Mouse (Mus musculus) gastrocnemius, postnatal 36 days (tissue): ENCODE results near the gene Rundc3b. TPM values are rescaled to one million over a fixed set of nuclear protein-coding genes. Genes with fewer than 3 reads are reported as not detected.
A peak's percentile ranks its signal among the peaks of the same experiment; 100 is the strongest.

ENCODE experiments used
- DNase-seq, 2 experiments: peaks; one replicate each; pipeline ENCODE4 v3.0.0; 2022
- intact Hi-C: fragments of 180-260 bp; cut with DNase I; formaldehyde crosslinking; loops from one replicate; pipeline ENCODE4 v1.15.1; 2025
- long read RNA-seq, 2 experiments: library from polyadenylated mRNA; stranded (forward); transcript quantifications; one replicate each; pipeline ENCODE4 v2.0.0; 2021
- total RNA-seq, 2 experiments: library from RNA; stranded (reverse); gene quantifications; 2 replicates each; pipeline ENCODE4 v1.2.3; 2021

The Rundc3b gene
- total RNA-seq: under 1 TPM; 0.10 to 0.23 TPM
- long read RNA-seq, experiment 1, partial matches to known transcripts: 0 of 8 reads
- long read RNA-seq, experiment 1, other reads (novel, unspliced or antisense): 8 of 8 reads
- long read RNA-seq, experiment 2, partial matches to known transcripts: 0 of 7 reads
- long read RNA-seq, experiment 2, other reads (novel, unspliced or antisense): 7 of 7 reads

GRCm38 (mm10) chr5:8622596-8623231 is at the start of gene Rundc3b:
Rundc3b (minus strand) TSS chr5:8622952.
- intact Hi-C loops: no loop called here
- peak; percentile 62 to 64 for DNase-seq

GRCm38 (mm10) chr5:8669606-8670005 is 46.9 kb upstream of the Rundc3b start:
- no peak for DNase-seq
- intact Hi-C loops: no loop called here

- no peak for DNase-seq
- intact Hi-C loops: no loop called here
Observed at GRCm38 (mm10) chr5:8667758-8668474, 45.2 kb upstream of the Rundc3b start.

GRCm38 (mm10) chr5:8664678-8665077 is 41.9 kb upstream of the Rundc3b start:
- DNase-seq: no peak
- intact Hi-C loops: no loop called here

GRCm38 (mm10) chr5:8660738-8661151 is 38.0 kb upstream of the Rundc3b start:
- DNase-seq: no peak
- intact Hi-C loops: no loop called here

- intact Hi-C loops: no loop called here
- peak in 1 of 2 experiments; percentile 6 for DNase-seq
Observed at GRCm38 (mm10) chr5:8659911-8660737, 37.4 kb upstream of the Rundc3b start, which contains the start of gene Abcb1a. Abcb1a (plus strand) TSS chr5:8660077.

GRCm38 (mm10) chr5:8652085-8652484 is 29.3 kb upstream of the Rundc3b start:
- no peak for DNase-seq
- intact Hi-C loops: no loop called here

GRCm38 (mm10) chr5:8648774-8649173 is 26.0 kb upstream of the Rundc3b start:
- intact Hi-C loops: no loop called here
- DNase-seq: no peak

GRCm38 (mm10) chr5:8648300-8648699 is 25.5 kb upstream of the Rundc3b start:
- DNase-seq: no peak
- intact Hi-C loops: no loop called here

- DNase-seq: no peak
- intact Hi-C loops: no loop called here
Observed at GRCm38 (mm10) chr5:8634489-8634975, 11.8 kb upstream of the Rundc3b start.

GRCm38 (mm10) chr5:8632901-8633300 is 10.1 kb upstream of the Rundc3b start:
- intact Hi-C loops: no loop called here
- no peak for DNase-seq

GRCm38 (mm10) chr5:8622071-8622595 is 619 bp downstream of the Rundc3b start:
- intact Hi-C loops: no loop called here
- peak in 1 of 2 experiments; percentile 21 for DNase-seq

GRCm38 (mm10) chr5:8571118-8571517 is 51.6 kb downstream of the Rundc3b start:
- no peak for DNase-seq
- intact Hi-C loops: no loop called here

- DNase-seq: no peak
- intact Hi-C loops: no loop called here
Observed at GRCm38 (mm10) chr5:8566867-8567266, 55.9 kb downstream of the Rundc3b start.

GRCm38 (mm10) chr5:8544512-8544911 is 78.2 kb downstream of the Rundc3b start:
- no peak for DNase-seq
- intact Hi-C loops: no loop called here

GRCm38 (mm10) chr5:8542631-8543207 is 80.0 kb downstream of the Rundc3b start:
- no peak for DNase-seq
- intact Hi-C loops: no loop called here

- intact Hi-C loops: no loop called here
- DNase-seq: no peak
Observed at GRCm38 (mm10) chr5:8541120-8542117, 81.3 kb downstream of the Rundc3b start.

- DNase-seq: no peak
- intact Hi-C loops: no loop called here
Observed at GRCm38 (mm10) chr5:8519006-8519405, 103.7 kb downstream of the Rundc3b start.

- intact Hi-C loops: no loop called here
- no peak for DNase-seq
Observed at GRCm38 (mm10) chr5:8491778-8492177, 131.0 kb downstream of the Rundc3b start.
